Mouse (Mus musculus) midbrain, embryonic 10.5 days (tissue): ENCODE results near the gene Mast4. TPM values are rescaled to one million over a fixed set of nuclear protein-coding genes. Genes with fewer than 3 reads are reported as not detected.

Experiments used
- DNase-seq: peaks from one replicate; pipeline ENCODE4 v3.0.0-alpha.2; 2017; ENCODE audit warnings: low spot score
- H3K27ac ChIP-seq: fragments of 300-500 bp; sonication (generic); replicated peaks from 2 replicates; pipeline ENCODE4 v1.5.1; 2016; ENCODE audit warnings: mild to moderate bottlenecking
- H3K27me3 ChIP-seq: fragments of 300-500 bp; sonication (generic); 2 replicates; pipeline ENCODE4 v1.6.1; 2016; ENCODE audit warnings: low read depth, mild to moderate bottlenecking; ENCODE audit not compliant: poor library complexity, severe bottlenecking
- H3K36me3 ChIP-seq: fragments of 300-500 bp; sonication (generic); 2 replicates; pipeline ENCODE4 v1.6.1; 2016; ENCODE audit warnings: mild to moderate bottlenecking, moderate library complexity
- H3K4me1 ChIP-seq: fragments of 300-500 bp; sonication (generic); 2 replicates; pipeline ENCODE4 v1.6.1; 2016
- H3K4me3 ChIP-seq: fragments of 300-500 bp; sonication (generic); 2 replicates; pipeline ENCODE4 v1.5.1; 2016; ENCODE audit warnings: mild to moderate bottlenecking, moderate library complexity
- H3K9me3 ChIP-seq: fragments of 300-500 bp; sonication (generic); replicated peaks from 2 replicates; pipeline ENCODE4 v1.6.1; 2016; ENCODE audit warnings: mild to moderate bottlenecking
- WGBS: fragments of 180-500 bp; shearing (Covaris S2); methylation state at CpG from one replicate; pipeline ENCODE4 v1.1.7; 2016; 5-methylcytosine and 5-hydroxymethylcytosine counted together
- polyA plus RNA-seq: library from polyadenylated mRNA; unstranded; fragments of >200 nt; fragmentation: Nextera tagmentation; extraction: Ambion mirVana; gene quantifications from 2 replicates; pipeline ENCODE4 v1.2.1, GENCODE M21; 2016

Gene Mast4
- polyA plus RNA-seq, 1 experiment from 2014 or later: 19.0 TPM

DNA sequence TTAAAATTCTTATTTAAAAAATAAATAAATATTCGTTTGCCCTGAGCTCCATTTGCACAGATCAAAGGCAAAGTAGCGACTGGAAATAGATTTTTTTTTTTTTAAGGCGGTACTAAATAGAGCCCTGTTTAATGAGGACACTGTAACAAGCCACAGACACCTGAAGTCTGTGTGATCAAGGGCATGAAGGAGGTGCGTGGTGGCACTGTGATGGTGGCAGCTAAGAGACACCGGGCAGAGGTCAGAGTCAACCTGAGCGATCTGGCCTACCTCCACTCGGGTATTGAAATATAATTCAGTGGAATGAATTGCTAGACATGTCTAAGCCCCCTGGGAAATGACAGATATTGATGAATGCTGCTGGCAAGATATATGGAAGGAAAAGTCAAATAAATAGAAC lies 184.9 kb downstream of the Mast4 start:
- Histone ChIP-seq H3K4me3 (no peak overlapping the region), H3K9me3 (no peaks in the 10 kb centered on the region), H3K27ac (no peak overlapping the region), H3K36me3 (no peaks in the 10 kb centered on the region), H3K4me1 (peaks cover 15% of the 10 kb centered on the region), H3K27me3 (no peaks in the 10 kb centered on the region)
- no peak for DNase-seq
- WGBS: 91% methylated on average over 7 of the region's 7 CpGs

DNA sequence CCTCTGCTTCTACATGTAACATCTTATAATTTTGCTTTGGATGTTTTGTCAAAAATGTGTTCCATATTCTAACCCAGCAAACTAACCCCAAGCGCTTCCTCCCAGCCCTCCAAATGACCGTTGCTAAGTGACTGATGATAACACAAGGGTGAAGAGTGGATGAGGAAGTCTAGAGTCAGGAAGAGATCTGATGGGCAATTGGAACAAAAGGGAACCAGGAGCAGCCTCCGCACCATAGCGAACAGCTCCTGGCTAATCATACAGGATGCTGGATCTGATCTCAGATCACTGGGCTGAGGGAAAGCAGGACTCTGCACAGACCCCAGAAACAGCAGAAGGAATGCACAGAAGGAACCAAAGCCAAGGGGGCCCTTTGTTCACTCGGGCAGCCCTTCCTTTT lies 190.0 kb downstream of the Mast4 start:
- no peak overlapping the region for H3K27ac ChIP-seq
- H3K27me3 ChIP-seq: no peaks in the 10 kb centered on the region
- WGBS: 68% methylated on average over 5 of the region's 5 CpGs
- H3K9me3 ChIP-seq: no peaks in the 10 kb centered on the region
- H3K4me1 ChIP-seq: peaks cover 7% of the 10 kb centered on the region
- no peaks in the 10 kb centered on the region for H3K36me3 ChIP-seq
- DNase-seq: no peak
- H3K4me3 ChIP-seq: no peak overlapping the region

DNA sequence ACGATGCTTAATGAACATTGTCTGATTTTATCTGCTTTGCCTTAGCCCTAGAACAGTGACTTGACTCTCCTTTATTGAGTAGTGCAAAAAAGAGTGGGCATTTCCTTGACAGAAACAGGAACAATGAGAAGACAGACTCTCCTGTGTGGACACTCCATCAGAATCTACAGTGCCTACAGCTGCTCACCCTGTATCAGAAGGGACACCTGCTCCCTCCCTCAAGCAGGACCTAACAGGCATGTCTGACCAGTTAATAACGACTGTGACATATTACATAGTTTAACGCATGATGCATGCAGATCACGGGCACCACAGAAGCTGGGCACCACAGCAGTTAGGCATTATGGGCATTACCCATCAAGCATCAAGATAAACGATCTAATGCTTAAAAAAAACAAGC lies 193.0 kb downstream of the Mast4 start:
- Histone ChIP-seq H3K27ac (no peak overlapping the region), H3K4me3 (no peak overlapping the region), H3K36me3 (no peaks in the 10 kb centered on the region), H3K4me1 (peaks cover 7% of the 10 kb centered on the region), H3K9me3 (peaks cover 5% of the 10 kb centered on the region; the same call in 1 of the 2 replicates), H3K27me3 (no peaks in the 10 kb centered on the region)
- no peak for DNase-seq
- 87% methylated on average over 5 of the region's 5 CpGs for WGBS

DNA sequence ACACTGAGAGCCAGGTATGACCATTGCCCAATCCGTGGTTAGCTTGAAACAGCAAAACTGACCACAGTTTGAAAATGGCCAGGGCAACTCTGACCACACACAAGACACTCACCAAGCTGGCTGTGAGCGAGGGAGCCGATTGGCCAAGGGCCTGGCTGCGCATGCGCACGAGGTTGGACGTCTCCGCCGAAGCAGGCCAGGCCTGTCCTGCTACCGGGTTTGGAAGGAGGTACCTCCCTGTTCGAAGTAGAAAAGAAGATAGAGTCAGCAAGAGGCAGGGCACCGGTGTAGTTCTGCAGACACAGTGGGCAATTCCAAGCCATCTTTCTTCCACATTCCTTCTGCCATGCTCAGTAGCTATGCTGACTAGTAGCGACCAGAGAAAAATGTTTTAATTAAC lies 194.2 kb downstream of the Mast4 start:
- 93% methylated on average over 13 of the region's 13 CpGs for WGBS
- Histone ChIP-seq H3K27me3 (no peaks in the 10 kb centered on the region), H3K9me3 (peaks cover 5% of the 10 kb centered on the region; the same call in 1 of the 2 replicates), H3K4me1 (peaks cover 7% of the 10 kb centered on the region), H3K36me3 (no peaks in the 10 kb centered on the region), H3K27ac (no peak overlapping the region), H3K4me3 (no peak overlapping the region)
- no peak for DNase-seq

DNA sequence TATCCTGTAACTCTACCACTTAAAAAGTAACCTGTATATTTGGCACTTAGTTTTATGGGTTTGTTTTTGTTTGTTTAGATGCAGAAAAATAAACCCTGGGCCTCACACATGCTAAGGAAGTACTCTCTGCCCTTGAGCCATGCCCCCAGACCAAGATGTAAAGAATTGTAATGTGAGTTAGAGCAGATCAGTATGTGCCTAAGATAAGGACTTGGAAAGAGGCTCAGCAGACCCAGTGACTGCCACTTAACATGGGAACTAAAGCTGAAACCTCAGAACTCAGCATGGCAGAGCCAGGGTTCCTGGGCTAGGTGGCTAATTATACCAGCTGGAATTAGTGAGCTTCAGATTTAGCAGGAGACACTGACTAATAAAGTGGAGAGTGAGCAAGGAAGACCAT lies 196.0 kb downstream of the Mast4 start:
- Histone ChIP-seq H3K4me1 (0 out of 2 replicates have a peak, but pooled peaks cover 4% of the 10 kb centered on the region), H3K4me3 (no peak overlapping the region), H3K9me3 (peaks cover 5% of the 10 kb centered on the region; the same call in 1 of the 2 replicates), H3K36me3 (no peaks in the 10 kb centered on the region), H3K27ac (no peak overlapping the region), H3K27me3 (no peaks in the 10 kb centered on the region)
- no peak for DNase-seq

DNA sequence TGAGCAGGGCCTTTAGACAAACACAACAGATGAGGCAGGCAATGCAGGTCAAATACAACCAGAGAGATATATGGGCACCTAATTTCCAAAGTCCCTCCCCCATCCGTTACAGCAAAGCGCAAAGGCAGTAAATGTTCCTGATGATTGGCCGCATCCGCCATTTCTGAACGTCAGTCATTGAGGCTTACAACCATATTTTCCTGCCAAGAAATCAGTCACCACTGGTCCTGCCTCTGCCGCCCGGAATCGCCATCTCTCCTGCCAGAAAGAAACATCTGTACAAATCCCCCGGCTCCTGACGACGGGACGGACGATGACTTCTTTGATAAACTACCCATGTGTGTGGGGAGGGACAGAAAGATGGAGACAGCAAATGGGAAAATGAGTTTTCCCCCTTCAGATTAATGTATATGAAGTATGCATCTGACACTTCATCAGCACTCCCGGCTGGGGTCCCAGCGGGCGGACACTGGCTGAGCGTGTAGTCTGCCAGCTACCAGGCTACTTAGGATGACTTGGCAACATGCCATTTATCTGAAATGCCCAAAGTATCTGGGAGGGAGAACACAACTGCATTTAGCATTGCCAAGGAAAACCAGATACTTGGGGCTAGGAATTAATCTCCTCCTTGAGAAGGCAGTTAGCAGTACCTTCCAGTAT lies 198.9 kb downstream of the Mast4 start:
- no peak for DNase-seq
- H3K27me3 ChIP-seq: no peaks in the 10 kb centered on the region
- WGBS: 97% methylated on average over 17 of the region's 17 CpGs
- peaks cover 5% of the 10 kb centered on the region; the same call in 1 of the 2 replicates for H3K9me3 ChIP-seq
- no peak overlapping the region for H3K4me3 ChIP-seq
- no peaks in the 10 kb centered on the region for H3K36me3 ChIP-seq
- H3K4me1 ChIP-seq: 0 out of 2 replicates have a peak, but pooled peaks cover 4% of the 10 kb centered on the region
- H3K27ac ChIP-seq: no peak overlapping the region

DNA sequence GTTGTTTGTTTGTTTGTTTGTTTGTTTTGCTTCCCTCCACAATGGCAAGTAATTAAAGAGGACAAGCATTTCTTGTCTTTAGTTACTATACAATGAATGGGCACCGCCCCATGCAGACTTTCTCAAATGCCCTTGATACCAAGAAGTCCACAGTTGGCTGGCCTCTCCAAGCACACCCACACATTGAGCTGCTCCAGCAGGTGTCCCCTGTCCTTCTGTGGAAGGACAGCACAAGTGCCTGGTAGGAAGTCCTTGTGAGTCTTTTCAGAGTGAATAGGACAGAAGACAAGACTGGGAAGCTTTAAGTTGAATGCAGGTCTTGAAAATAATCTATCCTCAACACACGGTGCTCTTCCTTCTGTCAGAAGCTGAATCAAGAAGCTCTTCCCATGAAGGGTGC lies 202.5 kb downstream of the Mast4 start:
- Histone ChIP-seq H3K36me3 (no peaks in the 10 kb centered on the region), H3K9me3 (peaks cover under 1% of the 10 kb centered on the region; the same call in 1 of the 2 replicates), H3K4me3 (no peak overlapping the region), H3K4me1 (peaks cover 15% of the 10 kb centered on the region), H3K27me3 (no peaks in the 10 kb centered on the region), H3K27ac (no peak overlapping the region)
- 84% methylated on average over 2 of the region's 2 CpGs for WGBS
- DNase-seq: no peak

DNA sequence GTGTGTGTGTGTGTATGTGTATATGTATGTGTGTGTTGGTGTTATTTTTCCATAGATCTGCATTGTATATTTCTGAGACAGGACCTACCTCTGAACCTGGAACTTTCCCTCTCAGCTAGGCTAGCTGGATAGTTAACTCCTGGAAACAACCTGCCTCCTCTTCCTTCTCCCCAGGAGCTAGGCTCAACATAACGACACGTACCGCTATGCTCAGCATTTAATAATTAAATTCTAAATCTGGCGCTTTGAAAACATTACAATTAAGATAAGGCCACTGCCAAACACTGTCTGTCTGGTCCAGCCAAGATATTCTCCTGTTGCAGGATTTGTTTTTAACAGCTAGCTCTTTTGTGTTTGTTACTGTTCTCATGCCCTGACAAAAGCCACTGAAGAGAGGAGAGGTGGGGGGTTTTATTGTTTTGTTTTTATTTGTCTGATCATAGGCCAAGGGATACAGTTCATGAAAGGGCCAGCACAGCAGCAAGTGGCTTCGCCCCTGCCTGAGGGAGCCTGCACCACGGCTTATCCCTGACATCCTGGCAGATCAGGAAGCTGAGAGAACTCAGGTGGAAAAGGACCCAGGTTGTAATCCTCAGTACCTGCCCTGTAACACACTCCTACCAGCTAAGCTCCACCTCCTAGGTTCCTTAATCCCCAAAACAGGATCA lies 205.0 kb downstream of the Mast4 start:
- H3K36me3 ChIP-seq: no peaks in the 10 kb centered on the region
- H3K27me3 ChIP-seq: no peaks in the 10 kb centered on the region
- WGBS: 80% methylated on average over 6 of the region's 6 CpGs
- H3K9me3 ChIP-seq: no peaks in the 10 kb centered on the region
- no peak overlapping the region for H3K27ac ChIP-seq
- DNase-seq: no peak
- no peak overlapping the region for H3K4me3 ChIP-seq
- peaks cover 15% of the 10 kb centered on the region for H3K4me1 ChIP-seq

DNA sequence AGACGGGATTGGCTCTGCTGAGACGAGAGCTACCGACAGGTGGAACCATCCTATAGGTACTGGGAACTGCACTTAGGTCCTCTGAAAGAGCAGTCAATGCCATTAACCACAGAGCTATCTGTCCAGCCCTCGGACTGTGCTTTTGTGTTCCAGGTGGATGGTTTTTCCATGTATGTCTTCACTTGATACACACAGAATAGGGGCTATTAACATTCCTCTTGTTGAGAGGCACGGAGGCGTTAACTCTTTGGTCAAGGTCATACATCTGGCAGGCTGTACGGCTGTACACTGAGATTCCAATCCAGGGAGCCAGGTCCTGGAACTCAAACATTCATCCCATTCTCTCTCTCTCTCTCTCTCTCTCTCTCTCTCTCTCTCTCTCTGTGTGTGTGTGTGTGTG lies 205.6 kb downstream of the Mast4 start:
- Histone ChIP-seq H3K9me3 (no peaks in the 10 kb centered on the region), H3K27me3 (no peaks in the 10 kb centered on the region), H3K4me3 (no peak overlapping the region), H3K4me1 (peaks cover 12% of the 10 kb centered on the region), H3K27ac (no peak overlapping the region), H3K36me3 (no peaks in the 10 kb centered on the region)
- DNase-seq: no peak
- WGBS: 78% methylated on average over 7 of the region's 7 CpGs

DNA sequence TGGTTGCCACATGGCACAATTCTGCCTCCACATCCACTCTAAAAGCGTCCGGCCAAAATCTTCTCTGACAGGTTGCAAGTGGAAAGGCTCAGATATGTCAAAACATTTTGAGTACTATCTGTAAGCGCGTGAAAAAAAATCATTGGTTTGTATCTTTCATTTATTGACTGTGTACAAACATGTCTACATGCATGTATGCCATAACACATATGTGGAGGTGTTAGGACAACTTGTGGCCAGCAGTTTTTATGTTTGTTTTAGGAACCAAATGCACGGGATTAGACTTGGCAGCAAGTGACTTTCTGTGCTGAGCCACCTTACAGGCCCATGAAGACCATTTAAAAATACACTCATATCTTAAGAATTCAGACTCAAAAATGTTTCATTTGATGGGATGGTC lies 206.7 kb downstream of the Mast4 start:
- no peak for DNase-seq
- WGBS: 94% methylated on average over 5 of the region's 5 CpGs

DNA sequence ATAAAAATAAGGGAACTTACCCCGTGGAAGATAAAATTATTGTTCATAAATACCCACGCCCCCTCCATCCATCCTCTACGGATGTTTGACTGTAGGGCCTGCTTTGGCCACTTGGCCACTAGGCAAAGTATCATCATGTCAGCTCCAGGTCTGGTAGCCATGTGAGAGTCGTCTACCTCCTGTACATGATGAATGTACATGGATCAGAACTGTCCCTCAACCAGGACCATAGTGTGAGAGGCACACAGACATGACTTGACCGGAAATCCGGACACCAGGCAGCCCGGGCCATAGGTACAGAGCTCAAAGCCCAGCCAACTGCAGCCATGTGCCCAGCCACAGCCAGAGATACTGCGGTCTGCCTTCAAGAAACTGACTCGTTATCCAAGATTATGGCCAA lies 210.6 kb downstream of the Mast4 start:
- whole genome bisulfite sequencing: 92% methylated on average over 9 of the region's 9 CpGs
- Histone ChIP-seq H3K27ac (no peak overlapping the region), H3K36me3 (no peaks in the 10 kb centered on the region), H3K4me1 (peaks cover 22% of the 10 kb centered on the region), H3K27me3 (no peaks in the 10 kb centered on the region), H3K4me3 (no peak overlapping the region), H3K9me3 (no peaks in the 10 kb centered on the region)
- DNase-seq: no peak

More for the DNA sequence above, 206.7 kb downstream of the Mast4 start:
- H3K4me3 ChIP-seq: no peak overlapping the region
- H3K4me1 ChIP-seq: peaks cover 11% of the 10 kb centered on the region
- no peaks in the 10 kb centered on the region for H3K27me3 ChIP-seq
- H3K9me3 ChIP-seq: no peaks in the 10 kb centered on the region
- H3K36me3 ChIP-seq: no peaks in the 10 kb centered on the region
- H3K27ac ChIP-seq: no peak overlapping the region

DNA sequence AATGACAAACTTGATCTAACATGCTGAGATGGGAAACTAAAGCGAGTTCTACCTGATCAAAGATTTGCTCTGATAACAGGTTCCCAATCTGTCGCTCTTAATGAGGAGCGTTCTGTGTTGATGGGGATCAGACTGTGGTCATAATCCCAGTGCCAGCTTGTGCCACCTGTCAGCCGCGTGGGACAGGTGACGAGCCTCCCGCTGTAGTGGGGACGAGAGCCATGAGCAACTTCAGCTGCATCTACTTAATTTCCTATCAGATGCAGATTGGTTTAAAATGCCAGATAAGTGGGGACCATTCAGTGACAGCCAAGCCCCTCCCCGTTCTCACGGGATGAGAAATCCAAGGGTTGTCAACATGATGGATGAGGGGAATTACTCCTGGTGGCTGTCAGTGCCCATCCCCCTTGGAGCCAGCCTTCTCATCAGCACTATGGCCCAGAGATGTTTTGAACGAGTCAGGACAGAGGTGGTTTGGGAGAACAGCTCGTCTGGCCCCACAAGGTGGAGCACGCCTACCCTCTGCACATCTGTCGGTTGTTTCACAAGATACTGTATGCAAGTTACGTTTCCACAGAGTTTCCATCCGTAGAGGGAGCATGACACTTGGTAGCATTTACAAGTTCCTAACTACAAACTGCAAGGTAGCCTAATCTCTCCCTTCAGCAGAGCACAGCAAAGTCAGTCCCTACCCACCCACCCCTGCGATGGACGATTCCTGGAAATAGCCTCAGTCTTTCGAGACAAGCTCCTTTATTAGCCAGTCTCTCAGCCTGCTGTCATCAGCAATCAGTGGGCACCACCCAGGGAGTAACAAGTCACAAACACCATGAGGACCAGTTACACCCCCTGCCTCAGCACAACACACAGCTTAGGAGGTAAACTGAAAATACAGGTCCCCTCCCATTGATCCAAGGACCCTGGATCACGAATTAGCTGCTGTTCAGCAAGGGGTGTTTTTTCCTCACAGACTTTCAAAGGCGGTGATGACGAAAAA lies 212.2 kb downstream of the Mast4 start:
- no peak overlapping the region for H3K4me3 ChIP-seq
- H3K36me3 ChIP-seq: no peaks in the 10 kb centered on the region
- H3K4me1 ChIP-seq: peaks cover 20% of the 10 kb centered on the region
- no peak for DNase-seq
- H3K27me3 ChIP-seq: no peaks in the 10 kb centered on the region
- no peaks in the 10 kb centered on the region for H3K9me3 ChIP-seq
- WGBS: 75% methylated on average over 22 of the region's 22 CpGs
- H3K27ac ChIP-seq: no peak overlapping the region
